In genomic region chr2:75781078-75781477, GRCm38 (mm10) we compare ENCODE assay signal across 8 mouse cellular contexts. TPM values are rescaled to one million over a fixed set of nuclear protein-coding genes. Genes with fewer than 3 reads are reported as not detected.
DNase-seq lines count a peak whose midpoint lies in the region; ATAC-seq lines count a peak whose summit lies in the region.

No protein-coding gene starts in this region.

- H3K4me3 ChIP-seq in midbrain, embryonic 13.5 days (replicated peaks) = no peak overlapping the region

- H3K36me3 ChIP-seq in midbrain, embryonic 13.5 days = no peaks in the 10 kb centered on the region

- DNase-seq in adrenal gland, postnatal 25 days = peak; percentile 17
- DNase-seq in adrenal gland, adult 2 months = no peak
- peak; percentile 43 to 50 for DNase-seq in CD8-positive naive resting alpha-beta T cell, adult 2 months (ENCODE audit: low read depth in 2 of 2, low spot score in 2 of 2)
- DNase-seq in cerebellum, adult 11-12 months = peak; percentile 6
- DNase-seq in layer of hippocampus, postnatal 14 days (ENCODE audit: low spot score in 2 of 2) = peak; percentile 20 to 76
- no peak for DNase-seq in testis, postnatal 14 days (ENCODE audit: low spot score)

- no peaks in the 10 kb centered on the region for H3K27me3 ChIP-seq in midbrain, embryonic 13.5 days

- ATAC-seq in granulocyte monocyte progenitor cell, adult 5-6 weeks (replicated peaks; ENCODE audit: poor library complexity, severe bottlenecking) = peak; percentile 34
- peak; percentile 84 for ATAC-seq in midbrain, embryonic 13.5 days

- H3K9me3 ChIP-seq in midbrain, embryonic 13.5 days = no peaks in the 10 kb centered on the region

- 0% methylated on average over 3 of the region's 3 CpGs for WGBS in midbrain, embryonic 13.5 days

- H3K4me2 ChIP-seq in midbrain, embryonic 13.5 days (replicated peaks) = no peak overlapping the region

- H3K27ac ChIP-seq in midbrain, embryonic 13.5 days = no peak overlapping the region

- peaks cover 8% of the 10 kb centered on the region; the same call in 1 of the 2 replicates for H3K4me1 ChIP-seq in midbrain, embryonic 13.5 days (replicated peaks)

- H3K9ac ChIP-seq in midbrain, embryonic 13.5 days (replicated peaks) = no peak overlapping the region

RNA-seq across cellular contexts. Expression of gene Agps, which starts 50.9 kb away (rescaled TPM):
- 39.8 and 46.6 TPM in 2 replicates for total RNA-seq in adrenal gland, postnatal 25 days (2021)
- total RNA-seq in adrenal gland, adult 2 months (2021) = 10 to 100 TPM; 28.7 to 36.9 TPM
- 1.7 and 1.9 TPM in 2 replicates for polyA plus RNA-seq in adrenal gland, adult 2 months (2012; rRNA removed)
- 164 and 183 TPM in 2 replicates for total RNA-seq in granulocyte monocyte progenitor cell, adult 5-6 weeks (2014; fragmentation: Nextera tagmentation)
- 224 and 232 TPM in 2 replicates for total RNA-seq in granulocyte monocyte progenitor cell, adult 5-6 weeks (2017)
- total RNA-seq in layer of hippocampus, postnatal 14 days (2021) = 10 to 100 TPM; 47.2 to 56.5 TPM
- 29.6 and 31.5 TPM in 2 replicates for polyA plus RNA-seq in midbrain, embryonic 13.5 days (2015; fragmentation: Nextera tagmentation; extraction: Ambion mirVana)

Comparison
In these comparisons a context has a peak if more than half of its experiments do, and no peak if none do; other contexts are left out.
1. DNase-seq: peak in adrenal gland, postnatal 25 days (single experiment), CD8-positive naive resting alpha-beta T cell, adult 2 months (2 of 2), cerebellum, adult 11-12 months (single experiment) and layer of hippocampus, postnatal 14 days (2 of 2); none in adrenal gland, adult 2 months (single experiment) and testis, postnatal 14 days (single experiment).